Mouse (Mus musculus) ES-Bruce4 (cell line): ENCODE results near the gene Stard5. TPM values are rescaled to one million over a fixed set of nuclear protein-coding genes. Genes with fewer than 3 reads are reported as not detected.

Experiments used
- H3K27ac ChIP-seq: 2 replicates; pipeline ENCODE4 v1.5.1; 2012; ENCODE audit warnings: low read length, inconsistent platforms; ENCODE audit not compliant: insufficient read depth
- H3K27me3 ChIP-seq: 2 replicates; pipeline ENCODE4 v1.6.1; 2012; ENCODE audit warnings: mild to moderate bottlenecking, low read length, inconsistent platforms; ENCODE audit not compliant: control insufficient read depth, poor library complexity, insufficient read depth, severe bottlenecking
- H3K36me3 ChIP-seq: 2 replicates; pipeline ENCODE4 v1.6.1; 2012; ENCODE audit warnings: inconsistent platforms, mild to moderate bottlenecking, low read length, moderate library complexity; ENCODE audit not compliant: control insufficient read depth, poor library complexity, insufficient read depth, severe bottlenecking
- H3K4me1 ChIP-seq: one replicate; pipeline ENCODE4 v1.8.1; 2011; ENCODE audit warnings: low read length; ENCODE audit not compliant: control insufficient read depth, insufficient read depth
- H3K4me3 ChIP-seq: 2 replicates; pipeline ENCODE4 v1.5.1; 2011; ENCODE audit warnings: low read depth, mild to moderate bottlenecking, low read length
- H3K9ac ChIP-seq: 2 replicates; pipeline ENCODE4 v1.6.1; 2012; ENCODE audit warnings: low read depth, mild to moderate bottlenecking, inconsistent platforms; ENCODE audit not compliant: poor library complexity, severe bottlenecking
- H3K9me3 ChIP-seq: replicated peaks from 2 replicates; pipeline ENCODE4 v1.6.1; 2012; ENCODE audit warnings: mild to moderate bottlenecking, low read length, inconsistent platforms; ENCODE audit not compliant: control insufficient read depth, poor library complexity, insufficient read depth, severe bottlenecking
- CTCF ChIP-seq: IDR thresholded peaks from one replicate; pipeline ENCODE4 v1.8.1; 2011; ENCODE audit warnings: low read depth, low read length
- EP300 ChIP-seq: IDR thresholded peaks from 2 replicates; pipeline ENCODE4 v1.6.1; 2011; ENCODE audit warnings: low read depth, low read length; ENCODE audit not compliant: insufficient read depth
- POLR2A ChIP-seq: IDR thresholded peaks from one replicate; pipeline ENCODE4 v1.8.1; 2011; ENCODE audit warnings: low read length; ENCODE audit not compliant: insufficient read depth
- polyA plus RNA-seq: library from polyadenylated mRNA; stranded (reverse); fragments of >200 nt; gene quantifications from 2 replicates; pipeline ENCODE4 v1.2.4, GENCODE M21; 2011; ENCODE audit warnings: low read depth; ENCODE audit not compliant: missing spikeins, insufficient read depth, insufficient read length

The Stard5 gene
- polyA plus RNA-seq, 1 experiment: 16.0 TPM

DNA sequence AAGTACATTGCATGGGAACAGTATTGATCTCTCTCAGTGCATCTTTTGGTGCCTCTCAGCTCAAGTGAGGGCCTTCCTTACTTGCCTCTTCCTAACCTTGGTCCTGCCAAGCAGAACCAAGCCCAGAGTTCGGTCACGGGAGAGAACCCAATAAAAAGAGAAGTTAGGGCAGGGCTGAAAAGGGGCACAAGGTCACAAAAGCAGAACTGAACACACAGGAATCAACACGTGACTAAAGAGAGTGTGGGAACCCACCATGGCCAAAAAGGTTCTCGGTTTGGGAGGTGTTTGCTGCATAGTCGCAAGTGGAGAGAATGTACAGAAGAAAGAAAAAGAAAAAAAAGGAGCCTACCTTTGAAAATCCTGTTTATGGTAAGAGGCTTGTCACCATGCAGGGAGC lies 13.7 kb downstream of the Stard5 start:
- Histone ChIP-seq H3K27me3 (no peaks in the 10 kb centered on the region), H3K4me1 (peaks cover 2% of the 10 kb centered on the region), H3K27ac (no peak overlapping the region), H3K9me3 (no peaks in the 10 kb centered on the region), H3K36me3 (peaks cover 4% of the 10 kb centered on the region; the same call in 1 of the 2 replicates), H3K4me3 (no peak overlapping the region), H3K9ac (no peak overlapping the region)
- TF ChIP-seq EP300: no peak
- no peak for TF ChIP-seq CTCF
- no peak for TF ChIP-seq POLR2A

DNA sequence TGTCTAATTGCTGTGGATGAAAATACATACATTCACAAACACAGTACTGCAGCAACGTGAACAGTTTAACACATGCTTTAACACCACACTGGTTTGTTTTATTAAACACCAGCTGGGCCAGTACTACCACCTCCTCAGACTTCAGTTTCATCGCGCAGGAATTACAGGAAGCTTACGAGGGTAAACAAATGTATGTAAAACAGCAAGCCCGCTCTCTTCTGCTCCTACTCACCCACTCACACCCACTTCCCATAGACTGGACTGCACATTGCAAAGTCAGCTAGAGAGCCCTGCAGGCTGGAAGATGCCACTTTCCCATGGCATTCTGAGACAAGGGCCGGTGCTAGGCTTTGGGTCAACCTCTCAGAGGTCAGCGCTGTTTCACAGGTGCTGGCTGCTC lies 17.0 kb downstream of the Stard5 start:
- Histone ChIP-seq H3K9ac (no peak overlapping the region), H3K36me3 (no peaks in the 10 kb centered on the region), H3K4me1 (no peaks in the 10 kb centered on the region), H3K9me3 (no peaks in the 10 kb centered on the region), H3K27me3 (no peaks in the 10 kb centered on the region), H3K27ac (no peak overlapping the region), H3K4me3 (no peak overlapping the region)
- TF ChIP-seq EP300: no peak
- TF ChIP-seq CTCF: no peak
- TF ChIP-seq POLR2A: no peak

DNA sequence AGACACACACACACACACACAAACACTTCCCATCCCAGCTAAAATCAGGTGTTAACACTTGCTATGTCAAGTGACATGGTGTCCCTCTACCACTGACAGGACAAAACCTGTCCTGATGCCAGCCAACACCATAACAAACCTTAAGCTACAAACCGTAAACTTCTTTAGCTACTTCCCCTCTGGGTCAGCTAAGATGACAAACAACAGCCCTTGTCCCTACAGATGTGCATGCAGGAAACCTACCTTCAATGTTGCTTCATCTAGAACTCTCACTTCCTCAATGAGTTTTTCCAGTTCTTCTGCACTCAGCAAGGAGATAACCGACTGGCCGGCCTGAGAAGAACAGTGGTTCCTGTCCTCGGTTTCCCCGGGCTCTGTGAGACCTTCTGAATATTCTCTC lies 18.9 kb downstream of the Stard5 start:
- Histone ChIP-seq H3K9me3 (no peaks in the 10 kb centered on the region), H3K4me3 (no peak overlapping the region), H3K4me1 (no peaks in the 10 kb centered on the region), H3K27me3 (no peaks in the 10 kb centered on the region), H3K9ac (no peak overlapping the region), H3K36me3 (no peaks in the 10 kb centered on the region), H3K27ac (no peak overlapping the region)
- TF ChIP-seq EP300: no peak

GRCm38 (mm10) chr7:83652498-83652897 lies 20.7 kb downstream of the Stard5 start:
- 0 out of 2 replicates have a peak, but pooled peaks cover 3% of the 10 kb centered on the region for H3K9me3 ChIP-seq
- H3K9ac ChIP-seq: no peak overlapping the region
- no peak overlapping the region for H3K27ac ChIP-seq
- H3K36me3 ChIP-seq: no peaks in the 10 kb centered on the region
- TF ChIP-seq CTCF: no peak
- no peaks in the 10 kb centered on the region for H3K27me3 ChIP-seq
- no peaks in the 10 kb centered on the region for H3K4me1 ChIP-seq
- no peak overlapping the region for H3K4me3 ChIP-seq

DNA sequence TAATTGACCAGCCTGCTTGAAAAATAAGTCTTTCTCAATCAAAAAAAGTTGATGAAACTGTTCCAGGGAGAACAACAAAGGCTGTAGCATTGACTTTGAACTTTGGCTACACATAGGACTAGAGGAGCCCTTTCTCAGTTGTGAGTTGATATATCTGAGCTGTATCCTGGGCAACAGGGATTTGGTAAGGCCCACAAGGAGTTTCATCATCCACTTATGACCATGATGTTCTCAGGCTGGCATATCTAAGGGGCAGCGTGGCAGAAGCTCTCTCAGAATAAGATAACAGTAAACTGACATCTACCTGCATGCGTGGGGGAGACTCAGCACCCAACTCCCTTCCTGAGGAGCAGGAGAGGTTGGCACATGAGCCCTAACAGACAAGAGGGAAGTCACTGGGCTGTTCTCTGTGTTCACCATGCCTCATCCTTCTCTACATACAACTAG lies 21.9 kb downstream of the Stard5 start:
- Histone ChIP-seq H3K4me1 (no peaks in the 10 kb centered on the region), H3K27me3 (no peaks in the 10 kb centered on the region), H3K27ac (no peak overlapping the region), H3K4me3 (no peak overlapping the region), H3K9ac (no peak overlapping the region), H3K9me3 (0 out of 2 replicates have a peak, but pooled peaks cover 3% of the 10 kb centered on the region), H3K36me3 (no peaks in the 10 kb centered on the region)
- TF ChIP-seq POLR2A (no peak), EP300 (no peak), CTCF (no peak)

DNA sequence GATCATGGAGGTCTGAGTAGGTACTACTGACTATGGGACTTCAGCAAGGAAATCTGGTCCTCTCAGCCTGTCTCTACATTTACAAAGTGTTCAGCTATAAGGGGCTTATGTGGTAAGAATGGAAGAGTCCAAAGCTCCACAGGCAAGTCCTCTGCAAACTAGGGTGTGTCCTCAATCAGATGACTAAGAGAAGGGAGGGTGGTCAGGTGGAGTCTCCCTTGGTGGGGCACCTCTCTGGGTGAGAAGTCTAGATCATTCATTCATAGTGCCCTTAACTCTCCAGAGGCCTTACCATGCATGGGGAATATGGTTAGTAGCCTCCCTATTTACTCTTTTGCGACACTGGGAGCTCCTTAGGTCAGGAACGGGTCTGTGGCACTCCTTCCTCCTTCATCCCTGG lies 22.4 kb downstream of the Stard5 start:
- Histone ChIP-seq H3K4me1 (no peaks in the 10 kb centered on the region), H3K27me3 (no peaks in the 10 kb centered on the region), H3K4me3 (no peak overlapping the region), H3K9ac (no peak overlapping the region), H3K9me3 (0 out of 2 replicates have a peak, but pooled peaks cover 3% of the 10 kb centered on the region), H3K36me3 (no peaks in the 10 kb centered on the region), H3K27ac (no peak overlapping the region)
- TF ChIP-seq POLR2A: no peak
- no peak for TF ChIP-seq CTCF
- TF ChIP-seq EP300: no peak
